Mouse (Mus musculus): ENCODE results near the gene Ndufa10.
"Not testable (repeated sequence)": the region's sequence is repeated elsewhere in the genome, so short reads cannot be mapped to it uniquely, and the experiment has no call there.

The Ndufa10 gene

DNA sequence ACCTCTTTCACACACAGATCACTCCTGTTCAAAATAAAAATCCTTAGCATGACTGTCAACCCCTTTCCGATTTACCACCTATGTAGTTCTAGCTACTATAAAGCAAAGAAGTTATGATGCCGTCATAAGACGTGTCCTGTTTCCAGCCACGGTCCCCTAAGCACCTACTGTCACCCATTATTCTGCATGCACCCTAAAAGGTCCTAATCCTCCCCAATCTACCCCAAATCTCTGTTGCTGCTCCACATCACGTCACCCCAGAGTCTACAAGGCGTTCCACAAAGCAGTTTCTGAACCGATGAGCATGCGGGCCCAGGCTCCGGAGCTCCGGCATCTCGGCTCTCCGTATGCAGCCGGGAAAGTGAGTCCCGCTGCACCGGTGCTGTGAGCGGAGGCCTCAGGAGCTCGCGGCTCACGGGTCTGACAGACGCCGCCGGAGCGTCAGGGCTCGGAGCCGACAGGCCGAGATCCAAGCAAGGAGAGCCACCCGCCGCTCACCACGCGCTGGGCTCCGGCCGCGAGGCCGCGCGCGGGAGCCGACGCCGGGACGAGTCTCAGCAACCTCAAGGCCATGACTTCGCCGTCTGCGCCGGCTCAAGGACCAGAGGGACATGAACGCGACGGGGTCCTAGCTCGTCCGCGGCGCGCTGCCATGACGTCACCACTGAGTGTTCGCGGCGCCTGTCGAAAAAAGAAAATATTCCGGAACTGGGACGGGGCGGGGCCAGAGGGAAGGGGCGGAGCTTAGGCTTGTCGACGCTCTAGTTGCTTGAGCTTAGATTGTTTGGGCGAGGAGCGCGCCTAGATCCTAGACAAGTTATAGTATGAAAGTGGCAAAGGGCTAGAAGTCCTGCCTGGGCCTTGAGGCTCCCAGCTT, at the start of gene Ndufa10:
Ndufa10 (minus strand) TSS at position 696 of the 877 bp plus-strand sequence.
- DNase-seq = peak; percentile 95

DNA sequence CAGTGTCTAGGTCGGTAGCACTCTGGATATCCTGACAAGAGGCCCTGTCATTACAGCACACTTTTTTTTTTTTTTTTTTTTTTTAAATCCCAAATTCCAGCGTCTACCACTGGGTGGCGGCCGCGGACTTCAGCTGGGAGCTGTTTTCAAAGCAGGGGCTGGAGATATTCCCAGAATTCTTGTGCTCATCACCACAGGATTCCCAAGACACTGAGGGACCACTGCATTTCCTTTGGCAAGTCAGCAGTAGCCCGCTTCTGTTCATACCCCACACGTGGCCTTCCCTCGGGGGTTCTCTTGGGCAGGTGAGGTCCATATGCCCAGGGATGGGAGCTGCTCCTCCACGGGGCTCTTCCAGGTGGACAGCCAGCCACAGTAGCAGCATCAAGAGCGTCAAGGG, 47.7 kb upstream of the Ndufa10 start:
- DNase-seq = peak; percentile 53

DNA sequence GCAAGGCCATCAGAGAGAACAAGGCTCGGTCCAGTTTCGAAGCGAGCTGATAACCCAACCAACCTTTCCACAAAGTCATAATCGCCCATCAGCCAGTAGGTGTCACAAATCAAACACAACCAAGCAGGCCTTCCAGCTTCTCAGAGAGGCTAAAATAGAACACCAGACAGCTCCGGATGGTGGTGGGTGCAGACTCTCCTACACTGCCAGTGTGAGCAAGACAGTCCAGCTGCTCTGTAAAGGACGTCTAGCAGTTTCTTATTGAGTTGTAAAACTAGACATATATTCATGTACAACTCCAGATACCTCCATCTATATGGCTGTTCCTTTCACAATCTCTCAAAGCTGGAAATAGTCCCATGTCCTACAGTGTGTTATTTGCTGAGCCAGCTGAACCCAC, 45.4 kb upstream of the Ndufa10 start:
- no peak for DNase-seq

DNA sequence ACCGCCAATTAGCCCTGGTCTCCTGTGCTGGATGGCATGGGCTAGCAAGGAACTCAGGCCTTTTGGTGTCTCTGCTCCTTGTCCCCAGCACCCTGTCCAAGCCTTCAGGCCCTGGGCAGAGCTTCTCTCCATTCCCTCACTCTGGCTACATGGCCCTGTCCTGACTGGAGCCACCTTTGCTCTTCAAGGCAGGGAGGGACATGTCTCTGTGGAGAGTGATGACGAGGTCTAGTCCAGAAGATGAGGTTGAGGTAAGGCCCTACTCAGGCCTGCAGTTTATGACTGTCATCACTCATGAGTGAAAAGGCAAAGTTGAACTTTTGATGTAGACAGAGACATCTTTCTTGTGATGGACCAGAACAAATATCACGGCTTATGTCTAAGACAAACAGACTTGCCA, 44.9 kb upstream of the Ndufa10 start, which contains the start of gene Olfr1414:
Olfr1414 (minus strand) TSS at position 101 of the 400 bp plus-strand sequence.
- no peak for DNase-seq

DNA sequence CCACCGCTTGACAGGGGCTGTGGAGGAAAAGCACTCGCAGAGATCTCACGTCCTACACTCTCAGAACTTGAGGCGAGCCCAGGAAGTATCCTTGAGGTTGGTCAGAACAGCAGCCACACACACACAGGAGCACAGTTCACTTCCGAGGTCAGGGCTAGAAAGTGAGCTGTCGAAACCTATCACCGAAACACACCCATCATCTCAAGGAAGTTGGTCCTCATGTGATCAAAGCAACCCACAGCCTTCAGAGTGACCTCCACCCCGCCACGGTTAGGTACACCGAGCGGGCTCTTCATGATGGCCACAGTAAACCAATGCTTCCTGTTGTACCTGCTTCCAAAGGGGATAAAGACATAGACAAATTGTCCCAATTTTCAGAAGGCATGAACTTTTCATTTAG, 41.7 kb upstream of the Ndufa10 start:
- DNase-seq = no peak

DNA sequence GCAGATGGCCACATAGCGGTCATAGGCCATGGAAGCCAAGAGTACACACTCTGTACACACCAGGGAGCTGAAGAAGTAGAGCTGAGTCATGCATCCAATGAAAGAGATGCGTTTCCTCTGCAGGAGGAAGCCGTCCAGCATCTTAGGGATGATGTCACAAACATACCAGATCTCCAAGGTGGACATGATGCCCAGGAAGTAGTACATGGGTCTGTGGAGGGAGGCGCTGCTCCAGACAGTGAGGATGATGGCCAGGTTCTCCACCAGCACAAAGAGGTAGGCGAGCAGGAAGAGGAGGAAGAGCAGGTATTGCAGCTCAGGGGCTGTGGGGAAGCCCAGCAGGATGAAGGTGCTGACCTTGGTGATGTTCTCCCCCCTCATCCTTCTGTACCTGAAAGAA, 38.0 kb upstream of the Ndufa10 start:
- not testable (repeated sequence) for DNase-seq

DNA sequence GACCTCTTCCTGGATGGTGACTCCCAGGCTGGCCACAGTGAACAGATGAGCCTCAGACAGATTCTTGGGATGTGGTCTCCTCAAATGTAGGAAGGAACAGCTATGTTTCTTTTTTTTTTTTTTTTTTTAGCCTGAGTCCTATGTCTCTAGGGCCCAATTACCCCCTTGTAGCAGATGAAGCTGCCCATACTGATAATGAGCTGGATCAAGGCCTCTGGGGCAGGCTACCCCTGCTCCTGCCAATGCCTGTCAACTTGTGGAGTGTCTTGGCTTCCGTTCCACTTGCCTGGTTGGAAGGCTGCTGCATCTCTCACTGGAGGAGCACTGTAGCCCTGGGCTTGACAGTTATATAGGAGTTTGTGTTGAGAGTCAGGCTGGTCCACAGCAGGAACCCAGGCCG, 22.3 kb upstream of the Ndufa10 start, which contains the start of gene Olfr1415:
Olfr1415 (minus strand) TSS at position 101 of the 400 bp plus-strand sequence.
- no peak for DNase-seq

DNA sequence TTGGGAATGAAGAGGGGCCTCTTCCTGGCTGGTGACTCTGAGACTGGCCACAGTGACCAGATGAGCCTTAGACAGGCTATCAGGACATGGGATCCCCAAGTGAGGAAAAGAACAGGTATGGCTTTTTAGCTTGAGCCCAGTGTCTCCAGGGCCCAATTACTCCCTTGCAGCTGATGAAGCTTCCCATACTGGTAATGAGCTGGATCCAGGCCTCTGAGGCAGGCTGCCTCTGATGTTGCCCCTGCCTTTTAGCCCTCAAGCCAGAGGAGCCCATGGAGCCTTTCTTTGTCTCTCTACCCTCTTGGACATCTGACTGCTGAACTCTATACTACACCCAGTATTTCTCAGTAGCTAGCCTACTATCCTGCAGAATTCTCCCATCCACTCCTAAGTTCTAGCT, 11.4 kb upstream of the Ndufa10 start, which contains the start of gene Olfr1416:
Olfr1416 (minus strand) TSS at position 101 of the 400 bp plus-strand sequence.
- no peak for DNase-seq

DNA sequence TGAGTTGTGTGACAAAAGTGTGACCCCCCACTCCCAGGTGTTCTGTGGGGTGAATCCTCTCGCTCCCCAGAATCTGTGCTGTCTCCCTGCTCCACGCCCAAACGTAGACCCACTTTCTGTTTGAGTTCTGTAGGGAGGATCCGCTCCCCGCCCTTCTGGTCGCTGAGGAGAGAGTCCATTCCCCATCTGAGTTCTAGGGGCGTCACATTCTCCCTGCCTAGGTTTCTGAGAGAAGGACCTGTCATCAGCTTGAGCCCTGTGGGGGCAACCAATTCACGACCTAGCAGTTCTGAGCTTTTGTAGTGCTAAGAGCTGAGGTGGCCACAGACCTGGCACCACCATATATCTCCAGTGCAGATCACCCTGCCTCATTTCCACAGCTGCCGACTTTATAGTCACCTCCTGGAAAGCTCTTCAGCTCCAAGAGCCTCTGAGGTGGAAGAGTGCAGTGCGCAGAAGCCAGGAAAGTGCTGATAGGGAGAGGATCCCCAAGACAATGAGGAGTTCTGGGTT, 462 bp upstream of the Ndufa10 start:
- no peak for DNase-seq

DNA sequence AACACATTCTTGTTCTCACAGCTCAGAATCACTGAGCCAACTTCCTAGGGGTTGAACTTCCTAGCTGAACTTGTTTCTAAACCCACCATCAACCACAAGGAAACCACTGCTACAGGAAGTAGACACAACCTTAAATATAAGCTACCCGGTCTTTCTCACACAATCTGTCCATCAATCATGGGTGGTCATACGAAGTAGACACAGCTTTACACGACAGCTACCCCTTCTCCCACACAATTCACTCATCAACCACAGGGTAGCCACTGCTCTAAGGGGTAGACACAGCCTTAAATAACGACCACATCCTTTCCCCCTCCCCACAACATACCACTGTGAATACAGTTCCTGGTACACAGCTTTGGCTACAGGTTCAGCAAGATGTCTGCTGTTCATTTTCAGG, 4.8 kb downstream of the Ndufa10 start:
- DNase-seq = no peak

DNA sequence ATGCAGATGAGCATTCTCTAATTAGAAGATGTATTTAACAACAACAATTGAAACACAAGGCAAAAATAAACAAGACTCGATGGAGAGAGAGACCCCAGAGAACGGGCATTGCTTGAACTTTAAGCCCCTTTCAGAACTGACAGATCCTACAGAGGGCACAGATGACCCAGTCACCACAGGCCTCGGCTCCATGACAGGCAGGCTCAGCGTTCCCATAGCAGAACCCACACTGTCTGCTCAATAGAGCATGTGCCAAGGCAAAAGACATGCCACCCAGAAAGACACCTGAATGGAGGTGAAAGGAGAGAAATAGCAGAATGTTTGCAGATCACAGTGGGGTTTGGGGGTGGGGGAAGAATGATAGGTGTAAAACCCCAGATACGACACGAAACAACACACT, 15.2 kb downstream of the Ndufa10 start:
- DNase-seq = no peak

DNA sequence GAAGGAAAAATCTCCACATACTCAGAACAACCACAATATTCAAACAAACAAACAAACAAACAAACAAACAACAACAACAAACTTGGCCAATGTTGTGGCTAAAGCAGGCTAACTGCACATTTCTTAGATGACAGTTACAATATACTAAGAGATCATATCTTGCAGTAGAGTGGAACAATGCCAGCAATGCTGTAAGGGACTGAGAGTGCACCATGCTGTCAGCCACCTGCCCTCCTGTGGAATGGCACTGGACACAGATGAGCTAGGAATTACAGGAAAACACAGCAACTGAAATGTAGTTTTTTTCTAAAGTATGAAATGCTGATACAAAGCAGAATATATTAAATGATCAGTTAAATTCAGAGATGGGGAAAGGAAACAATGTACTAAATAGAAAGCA, 15.9 kb downstream of the Ndufa10 start:
- DNase-seq = no peak

DNA sequence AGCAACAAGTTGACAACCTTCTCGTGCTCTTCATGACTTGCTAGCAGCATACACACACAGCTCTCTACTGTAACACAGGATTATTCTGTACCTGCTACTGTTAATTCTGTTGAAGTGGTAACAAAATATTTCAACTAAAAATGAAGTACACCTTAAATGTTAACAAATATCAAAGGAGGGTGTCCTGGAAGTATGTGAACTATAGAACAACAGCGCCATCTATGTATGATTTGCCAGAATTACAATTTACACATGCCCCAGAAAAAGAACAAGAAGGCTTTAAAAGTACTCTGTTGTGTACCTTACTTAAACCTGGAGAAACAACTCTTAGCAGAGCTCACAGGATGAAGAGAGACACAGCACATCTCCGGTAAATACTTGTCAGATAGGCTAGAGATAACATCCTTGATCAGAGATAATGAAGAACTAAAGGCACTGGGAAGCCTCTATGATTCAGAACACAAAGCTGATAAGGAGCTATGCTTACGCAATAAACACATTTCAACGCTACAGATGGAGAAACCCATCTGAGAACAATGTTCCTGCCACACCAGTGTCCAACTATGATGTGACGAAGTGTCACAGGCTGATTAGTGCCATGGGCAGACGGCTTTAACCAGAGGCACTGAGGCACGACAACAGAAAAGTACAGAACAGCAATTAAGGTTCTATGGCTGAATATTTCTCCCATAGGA, 19.8 kb downstream of the Ndufa10 start:
- DNase-seq = peak; percentile 33

DNA sequence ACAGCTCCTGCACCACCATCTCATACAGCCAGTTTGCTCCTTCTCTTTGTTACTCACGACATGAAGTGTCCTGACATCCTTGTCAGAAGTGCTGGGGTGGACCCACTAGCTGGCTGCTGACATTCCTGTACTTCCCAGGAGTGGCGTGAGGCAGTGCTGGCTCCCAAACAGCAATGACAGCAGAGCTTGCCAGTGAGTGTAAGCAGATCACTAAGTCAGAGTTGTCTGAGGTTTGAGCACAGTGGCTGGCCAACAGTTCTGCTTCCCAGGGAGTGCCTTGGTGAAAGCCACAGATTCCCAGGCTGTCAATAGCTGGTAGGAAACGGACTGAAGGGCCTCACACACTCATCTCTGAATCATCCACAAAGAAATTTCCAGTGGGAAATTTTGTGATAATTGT, 25.4 kb downstream of the Ndufa10 start:
- peak; percentile 37 for DNase-seq

DNA sequence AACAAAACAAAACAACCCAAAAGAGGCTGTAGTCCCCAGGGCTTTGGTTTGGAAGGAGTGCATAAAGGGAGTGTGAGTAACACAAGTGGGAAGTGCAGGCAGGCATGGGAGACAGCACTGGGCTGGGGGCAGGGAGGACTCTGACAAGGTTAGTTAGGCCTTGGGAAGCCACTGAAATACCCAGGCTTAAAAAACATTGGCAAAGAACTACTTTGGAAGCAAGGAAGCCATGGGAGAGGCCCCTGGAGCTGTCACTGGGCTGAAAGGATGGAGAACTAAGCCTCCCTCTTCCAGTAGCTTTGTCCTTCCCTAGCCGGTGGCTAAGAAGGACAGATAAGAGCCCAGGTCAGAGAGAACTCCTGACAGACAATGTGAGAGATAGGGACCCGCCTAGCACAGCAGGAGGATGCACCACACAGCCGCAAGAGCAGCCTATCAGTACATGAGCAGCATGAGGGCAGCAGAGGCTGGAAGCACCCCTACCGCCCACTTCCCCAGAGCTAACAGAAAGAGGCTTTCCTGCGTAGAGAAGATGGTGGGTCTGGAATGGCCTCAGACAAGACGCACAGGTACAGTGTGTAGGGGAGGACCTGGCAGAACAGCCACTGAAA, 32.1 kb downstream of the Ndufa10 start:
- DNase-seq = no peak

DNA sequence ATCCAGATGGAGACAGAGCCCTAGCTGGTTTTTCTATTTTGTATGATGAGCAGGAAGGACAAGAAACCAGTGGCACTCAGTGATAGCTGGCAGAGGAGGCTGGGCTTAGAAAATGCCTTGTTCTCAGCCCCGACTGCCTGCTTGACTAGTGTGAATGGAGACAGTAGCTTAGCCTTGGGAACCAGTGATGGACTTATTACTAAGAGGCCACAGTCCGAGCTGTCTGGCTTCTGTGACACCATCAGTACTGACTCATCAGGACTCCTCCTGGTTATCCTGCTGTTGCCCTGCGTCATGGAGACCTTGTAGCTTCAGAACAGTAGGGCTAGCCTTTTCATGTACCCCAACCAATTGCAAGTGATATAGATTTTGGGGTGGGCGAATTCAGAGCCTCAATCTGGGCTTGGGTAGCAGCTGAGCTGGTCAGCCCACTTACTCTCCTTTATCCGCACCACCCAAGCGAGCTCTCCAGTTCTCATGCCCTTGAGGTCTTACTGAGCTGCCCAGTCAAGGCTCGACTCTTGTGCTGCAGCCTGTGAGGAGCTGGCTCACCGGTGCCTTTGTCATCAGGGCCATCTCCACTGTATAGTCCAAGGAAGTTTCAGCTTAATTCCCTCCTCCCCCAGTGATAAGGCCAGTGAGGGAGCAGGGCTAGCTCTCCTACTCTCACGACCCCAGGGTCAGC, 33.5 kb downstream of the Ndufa10 start:
- no peak for DNase-seq

DNA sequence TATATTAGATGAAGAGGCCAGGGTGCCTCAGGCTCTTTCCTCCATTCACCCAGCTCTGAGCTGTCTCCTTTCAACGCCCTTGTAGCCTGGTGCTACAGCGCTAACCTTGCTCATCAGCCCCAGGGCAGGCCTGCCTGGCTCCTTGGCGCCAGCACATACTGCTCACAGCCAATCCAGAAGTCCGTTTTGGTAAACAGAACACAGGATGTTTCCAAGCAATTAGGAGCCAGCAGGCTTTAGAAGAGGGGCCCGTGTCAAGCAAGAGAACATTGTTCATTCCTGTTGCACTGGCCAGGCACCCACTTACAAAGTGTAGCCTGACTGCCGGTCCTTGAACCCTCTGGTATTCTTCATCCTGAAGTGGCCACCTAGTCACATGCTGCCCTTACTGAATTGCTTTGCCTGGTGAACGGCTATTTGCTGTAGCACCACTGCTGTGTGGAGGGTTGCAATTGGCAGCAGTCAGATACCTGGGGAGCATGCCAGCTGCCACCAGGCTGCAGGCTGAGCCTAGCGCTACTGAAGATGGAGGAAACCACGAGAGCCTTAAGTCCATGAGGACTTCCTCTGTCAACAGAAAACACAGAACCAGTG, 35.9 kb downstream of the Ndufa10 start:
- peak; percentile 68 for DNase-seq

DNA sequence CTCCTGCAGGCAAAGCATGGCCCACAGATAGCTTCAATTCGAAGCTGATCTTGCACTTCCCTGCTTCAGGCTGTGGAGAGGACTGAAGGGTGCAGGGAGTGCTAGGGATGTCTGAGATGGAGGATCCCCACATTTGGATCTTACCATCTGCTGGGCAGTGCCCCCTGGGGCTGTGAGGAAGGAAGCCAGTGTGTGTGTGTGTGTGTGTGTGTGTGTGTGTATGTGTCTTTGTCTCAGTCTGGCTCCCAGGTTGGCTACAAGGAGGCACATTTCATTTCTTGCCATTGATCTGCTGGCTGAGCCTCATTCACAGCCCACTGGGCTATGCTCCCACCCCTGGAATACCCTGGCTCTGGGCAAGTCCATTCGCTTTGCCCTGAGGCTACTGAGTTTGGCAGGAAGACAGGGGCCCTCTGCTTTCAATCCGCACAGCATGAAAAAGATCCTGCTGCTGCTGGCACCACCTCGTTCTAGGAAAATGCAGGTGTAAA, 36.8 kb downstream of the Ndufa10 start:
- no peak for DNase-seq

DNA sequence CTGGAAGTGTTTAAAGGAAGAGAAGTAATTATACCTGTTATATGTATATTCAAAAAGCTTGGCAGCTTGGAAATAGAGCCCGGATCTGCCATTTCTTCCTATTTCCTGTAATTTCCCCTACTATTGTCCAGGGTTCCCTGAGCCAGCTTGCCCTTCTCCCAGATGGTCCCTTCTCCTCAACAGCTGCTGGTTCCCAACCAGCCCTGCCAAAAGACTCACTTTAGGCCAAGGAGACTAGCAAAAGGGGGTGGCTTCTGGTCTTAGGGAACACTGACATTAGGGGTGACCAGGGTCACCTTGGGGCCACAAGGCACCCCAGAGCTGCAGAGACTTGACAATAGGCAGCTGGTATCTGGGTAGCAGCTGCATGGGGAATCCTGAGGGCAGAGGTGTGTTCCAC, 38.7 kb downstream of the Ndufa10 start:
- DNase-seq = no peak

DNA sequence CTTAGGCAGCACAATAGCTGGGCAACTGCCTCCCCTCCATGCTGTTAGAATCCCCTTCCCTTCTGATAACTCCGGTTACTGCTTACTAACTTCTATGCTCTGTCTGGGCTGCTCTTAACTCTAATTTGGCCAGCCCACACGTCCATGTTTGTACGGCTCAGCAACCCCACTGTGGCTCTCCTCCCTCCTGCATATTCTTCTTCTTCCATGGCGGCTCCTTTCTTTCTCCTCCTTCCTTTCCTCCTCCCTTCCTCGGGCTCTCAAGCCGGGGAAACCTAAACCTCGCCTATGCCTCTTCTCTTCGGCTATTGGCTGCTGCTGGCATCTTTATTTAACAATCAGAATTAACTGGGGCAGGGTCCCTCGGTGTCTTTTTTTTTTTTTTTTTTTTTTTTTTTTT, 40.9 kb downstream of the Ndufa10 start:
- no peak for DNase-seq

DNA sequence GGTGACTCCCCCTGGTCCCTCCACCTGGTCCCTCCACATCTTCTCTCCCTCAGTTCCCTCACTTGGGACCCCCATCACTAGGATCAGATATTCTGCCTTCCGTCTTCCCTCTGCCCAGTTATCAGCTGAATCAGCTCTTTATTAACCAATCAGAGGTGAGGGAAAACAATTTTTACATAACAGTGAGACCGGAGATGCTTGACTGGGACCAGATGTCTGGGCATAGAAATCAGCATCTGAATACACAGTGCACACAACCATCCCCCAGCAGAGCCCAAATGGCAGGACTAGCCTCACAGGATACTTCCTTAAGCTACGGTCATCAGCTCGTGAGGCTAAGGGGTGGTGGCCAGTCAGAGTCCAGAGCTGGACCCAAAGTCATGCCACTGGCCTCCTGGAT, 41.6 kb downstream of the Ndufa10 start:
- no peak for DNase-seq

DNA sequence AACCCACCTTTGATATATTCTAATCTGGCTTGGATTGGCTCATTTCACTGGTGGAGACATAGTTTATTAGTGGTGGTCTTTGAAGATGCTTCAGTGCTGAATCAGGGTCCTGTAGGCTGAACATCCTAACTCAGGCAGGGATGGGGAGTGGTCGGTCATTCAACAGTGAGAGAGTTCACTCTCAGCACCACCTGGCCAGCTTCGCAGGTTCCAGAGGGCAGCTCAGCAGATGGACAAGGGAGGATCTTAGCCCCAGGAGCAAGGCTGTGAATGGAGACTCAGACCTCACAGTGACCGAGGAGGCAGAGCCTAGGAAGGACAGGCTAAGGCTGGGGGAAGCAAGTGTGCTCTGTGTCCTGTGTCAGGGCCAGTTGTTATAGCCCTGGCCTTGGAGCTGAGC, 42.2 kb downstream of the Ndufa10 start:
- DNase-seq = no peak
